Mouse (Mus musculus) lung, embryonic 16.5 days (tissue): ENCODE data around the gene Spag9. TPM values are rescaled to one million over a fixed set of nuclear protein-coding genes. Genes with fewer than 3 reads are reported as not detected.
A peak's percentile ranks its signal among the peaks of the same experiment; 100 is the strongest.

Experiments used
- ATAC-seq: fragments of 200-750 bp; cut with Nextera tagmentation; 2 replicates; pipeline ENCODE4 v1.8.0; 2017; ENCODE audit warnings: low read depth, mild to moderate bottlenecking, moderate library complexity
- H3K27ac ChIP-seq: fragments of 300-500 bp; sonication (generic); 2 replicates; pipeline ENCODE4 v1.5.1; 2014; ENCODE audit warnings: mild to moderate bottlenecking, control low read depth, low read length
- H3K27me3 ChIP-seq: fragments of 300-500 bp; sonication (generic); 2 replicates; pipeline ENCODE4 v1.6.1; 2014; ENCODE audit warnings: low read depth, low read length, mixed read lengths; ENCODE audit not compliant: control insufficient read depth, insufficient read depth
- H3K36me3 ChIP-seq: fragments of 300-500 bp; sonication (generic); 2 replicates; pipeline ENCODE4 v1.6.1; 2014; ENCODE audit warnings: low read length; ENCODE audit not compliant: control insufficient read depth, insufficient read depth
- H3K4me1 ChIP-seq: fragments of 300-500 bp; sonication (generic); replicated peaks from 2 replicates; pipeline ENCODE4 v1.6.1; 2014; ENCODE audit warnings: low read length, mixed read lengths; ENCODE audit not compliant: control insufficient read depth, insufficient read depth
- H3K4me2 ChIP-seq: fragments of 300-500 bp; sonication (generic); 2 replicates; pipeline ENCODE4 v1.6.1; 2014; ENCODE audit warnings: low read depth, low read length, control low read depth
- H3K4me3 ChIP-seq: fragments of 300-500 bp; sonication (generic); 2 replicates; pipeline ENCODE4 v1.5.1; 2014; ENCODE audit warnings: mild to moderate bottlenecking, low read length, control low read depth
- H3K9ac ChIP-seq: fragments of 300-500 bp; sonication (generic); 2 replicates; pipeline ENCODE4 v1.6.1; 2014; ENCODE audit warnings: low read length, control low read depth
- H3K9me3 ChIP-seq: fragments of 300-500 bp; sonication (generic); 2 replicates; pipeline ENCODE4 v1.6.1; 2016; ENCODE audit warnings: low read length; ENCODE audit not compliant: control insufficient read depth
- WGBS: fragments of 180-500 bp; shearing (Covaris S2); extraction: QIAGEN DNeasy Blood & Tissue Kit; methylation state at CpG from one replicate; pipeline ENCODE4 v1.1.7; 2014; 5-methylcytosine and 5-hydroxymethylcytosine counted together
- polyA plus RNA-seq: library from polyadenylated mRNA; unstranded; fragments of >200 nt; fragmentation: Nextera tagmentation; extraction: Ambion mirVana; gene quantifications from 2 replicates; pipeline ENCODE4 v1.2.1, GENCODE M21; 2015

The Spag9 gene
- polyA plus RNA-seq, 1 experiment from 2014 or later: 36.2 TPM

- no peaks in the 10 kb centered on the region for H3K9me3 ChIP-seq
- H3K9ac ChIP-seq: peak overlapping the region; percentile 74
- 3% methylated on average over 15 of the region's 15 CpGs for WGBS
- peak overlapping the region; percentile 92 for H3K4me2 ChIP-seq
- no peaks in the 10 kb centered on the region for H3K36me3 ChIP-seq
- H3K27me3 ChIP-seq: no peaks in the 10 kb centered on the region
- H3K4me3 ChIP-seq: peak overlapping the region; percentile 98
- peak; percentile 63 for ATAC-seq
- peak overlapping the region; percentile 97 for H3K27ac ChIP-seq
- H3K4me1 ChIP-seq: peaks cover 21% of the 10 kb centered on the region
Observed at GRCm38 (mm10) chr11:93995111-93995719, 676 bp upstream of the Spag9 start.

GRCm38 (mm10) chr11:93996306-93997140, 632 bp downstream of the Spag9 start:
- peak; percentile 35 for ATAC-seq
- no peaks in the 10 kb centered on the region for H3K36me3 ChIP-seq
- H3K9ac ChIP-seq: peak overlapping the region; percentile 93
- no peaks in the 10 kb centered on the region for H3K27me3 ChIP-seq
- H3K4me1 ChIP-seq: peaks cover 21% of the 10 kb centered on the region
- peak overlapping the region; percentile 97 for H3K27ac ChIP-seq
- peak overlapping the region; percentile 98 for H3K4me3 ChIP-seq
- H3K4me2 ChIP-seq: peak overlapping the region; percentile 74
- WGBS: under 1% methylated on average over 58 of the region's 58 CpGs
- no peaks in the 10 kb centered on the region for H3K9me3 ChIP-seq

GRCm38 (mm10) chr11:93997141-93997775, 1.4 kb downstream of the Spag9 start:
- Histone ChIP-seq H3K4me1 (peaks cover 21% of the 10 kb centered on the region), H3K9ac (peak overlapping the region; percentile 19; the same call in 1 of the 2 replicates), H3K4me3 (peak overlapping the region; percentile 98), H3K27me3 (no peaks in the 10 kb centered on the region), H3K4me2 (peak overlapping the region; percentile 74), H3K9me3 (no peaks in the 10 kb centered on the region), H3K36me3 (no peaks in the 10 kb centered on the region), H3K27ac (no peak overlapping the region)
- 22% methylated on average over 13 of the region's 13 CpGs for WGBS
- ATAC-seq: no peak

- H3K27ac ChIP-seq: no peak overlapping the region
- peaks cover 21% of the 10 kb centered on the region for H3K4me1 ChIP-seq
- ATAC-seq: no peak
- no peaks in the 10 kb centered on the region for H3K9me3 ChIP-seq
- no peaks in the 10 kb centered on the region for H3K36me3 ChIP-seq
- H3K9ac ChIP-seq: no peak overlapping the region
- no peak overlapping the region for H3K4me3 ChIP-seq
- no peak overlapping the region for H3K4me2 ChIP-seq
- no peaks in the 10 kb centered on the region for H3K27me3 ChIP-seq
Observed at GRCm38 (mm10) chr11:93999276-93999675, 3.4 kb downstream of the Spag9 start.

GRCm38 (mm10) chr11:94003346-94003745, 7.5 kb downstream of the Spag9 start:
- Histone ChIP-seq H3K4me1 (peaks cover 4% of the 10 kb centered on the region; the same call in 1 of the 2 replicates), H3K4me2 (no peak overlapping the region), H3K9ac (no peak overlapping the region), H3K36me3 (no peaks in the 10 kb centered on the region), H3K4me3 (no peak overlapping the region), H3K27me3 (no peaks in the 10 kb centered on the region), H3K27ac (no peak overlapping the region), H3K9me3 (no peaks in the 10 kb centered on the region)
- 90% methylated on average over 2 of the region's 2 CpGs for WGBS
- no peak for ATAC-seq

GRCm38 (mm10) chr11:94019091-94019490, 23.2 kb downstream of the Spag9 start:
- WGBS: 86% methylated on average over 5 of the region's 5 CpGs
- 0 out of 2 replicates have a peak, but pooled peaks cover 5% of the 10 kb centered on the region for H3K4me1 ChIP-seq
- no peaks in the 10 kb centered on the region for H3K9me3 ChIP-seq
- no peak overlapping the region for H3K4me3 ChIP-seq
- H3K4me2 ChIP-seq: no peak overlapping the region
- H3K36me3 ChIP-seq: peaks cover 8% of the 10 kb centered on the region
- ATAC-seq: no peak
- H3K9ac ChIP-seq: no peak overlapping the region
- no peaks in the 10 kb centered on the region for H3K27me3 ChIP-seq
- H3K27ac ChIP-seq: no peak overlapping the region

- WGBS: 45% methylated on average over 6 of the region's 6 CpGs
- Histone ChIP-seq H3K27me3 (no peaks in the 10 kb centered on the region), H3K4me3 (no peak overlapping the region), H3K4me1 (0 out of 2 replicates have a peak, but pooled peaks cover 5% of the 10 kb centered on the region), H3K4me2 (no peak overlapping the region), H3K36me3 (peaks cover 6% of the 10 kb centered on the region), H3K27ac (no peak overlapping the region), H3K9ac (no peak overlapping the region), H3K9me3 (no peaks in the 10 kb centered on the region)
- ATAC-seq: peak; percentile 49; the same call in 1 of the 2 replicates
Observed at GRCm38 (mm10) chr11:94020403-94020802, 24.5 kb downstream of the Spag9 start.

- Histone ChIP-seq H3K4me2 (no peak overlapping the region), H3K4me3 (no peak overlapping the region), H3K27me3 (no peaks in the 10 kb centered on the region), H3K36me3 (no peaks in the 10 kb centered on the region), H3K4me1 (no peaks in the 10 kb centered on the region), H3K9ac (no peak overlapping the region), H3K27ac (no peak overlapping the region), H3K9me3 (no peaks in the 10 kb centered on the region)
- no peak for ATAC-seq
- 68% methylated on average over 4 of the region's 4 CpGs for WGBS
Observed at GRCm38 (mm10) chr11:94026289-94026688, 30.4 kb downstream of the Spag9 start.

- 83% methylated on average over 4 of the region's 4 CpGs for WGBS
- Histone ChIP-seq H3K4me1 (no peaks in the 10 kb centered on the region), H3K9ac (no peak overlapping the region), H3K36me3 (no peaks in the 10 kb centered on the region), H3K4me2 (no peak overlapping the region), H3K9me3 (no peaks in the 10 kb centered on the region), H3K4me3 (no peak overlapping the region), H3K27ac (no peak overlapping the region), H3K27me3 (no peaks in the 10 kb centered on the region)
- ATAC-seq: no peak
Observed at GRCm38 (mm10) chr11:94032084-94032483, 36.2 kb downstream of the Spag9 start.
